Mouse (Mus musculus): ENCODE results near the gene A930017K11Rik. TPM values are rescaled to one million over a fixed set of nuclear protein-coding genes. Genes with fewer than 3 reads are reported as not detected.
A peak's percentile ranks its signal among the peaks of the same experiment; 100 is the strongest.

Gene A930017K11Rik
- total and polyA plus RNA-seq, 2 experiments from 2014 or later: not detected

- TF ChIP-seq EP300 (IDR thresholded peaks at IDR 0.05; ENCODE audit: low read depth) (no peak), CTCF (IDR thresholded peaks at IDR 0.05; ENCODE audit: low read depth) (no peak)
- H3K4me1 ChIP-seq (ENCODE audit: control insufficient read depth, insufficient read depth): peaks cover 23% of the 10 kb centered on the region
- H3K4me3 ChIP-seq (ENCODE audit: low read depth, low read length): no peak overlapping the region
- ATAC-seq (ENCODE audit: insufficient read depth, low read depth) (no peak), DNase-seq (ENCODE audit: low spot score) (no peak)
- no peak overlapping the region for H3K9ac ChIP-seq (replicated peaks; ENCODE audit: low read depth, low read length)
- H3K27me3 ChIP-seq (ENCODE audit: control insufficient read depth, insufficient read depth, low read length): no peaks in the 10 kb centered on the region
- H3K27ac ChIP-seq (ENCODE audit: low read depth): no peak overlapping the region
- no peaks in the 10 kb centered on the region for H3K9me3 ChIP-seq (replicated peaks; ENCODE audit: control insufficient read depth, low read length)
- no peak overlapping the region for H3K4me2 ChIP-seq (ENCODE audit: low read depth, low read length)
- WGBS: 77% methylated on average over 5 of the region's 5 CpGs
- H3K36me3 ChIP-seq (replicated peaks; ENCODE audit: control insufficient read depth, insufficient read depth, low read length): no peaks in the 10 kb centered on the region
Observed at GRCm38 (mm10) chr17:25979829-25980738, 27.7 kb upstream of the A930017K11Rik start.

- Histone ChIP-seq H3K4me3 (ENCODE audit: low read depth, low read length) (no peak overlapping the region), H3K4me2 (ENCODE audit: low read depth, low read length) (no peak overlapping the region), H3K9ac (replicated peaks; ENCODE audit: low read depth, low read length) (no peak overlapping the region), H3K27me3 (ENCODE audit: control insufficient read depth, insufficient read depth, low read length) (no peaks in the 10 kb centered on the region), H3K27ac (ENCODE audit: low read depth) (no peak overlapping the region), H3K4me1 (ENCODE audit: control insufficient read depth, insufficient read depth) (peaks cover 12% of the 10 kb centered on the region), H3K9me3 (replicated peaks; ENCODE audit: control insufficient read depth, low read length) (no peaks in the 10 kb centered on the region), H3K36me3 (replicated peaks; ENCODE audit: control insufficient read depth, insufficient read depth, low read length) (no peaks in the 10 kb centered on the region)
- no peak for ATAC-seq (ENCODE audit: insufficient read depth, low read depth)
- 79% methylated on average over 4 of the region's 4 CpGs for WGBS
- no peak for DNase-seq (ENCODE audit: low spot score)
- TF ChIP-seq CTCF (IDR thresholded peaks at IDR 0.05; ENCODE audit: low read depth) (no peak), EP300 (IDR thresholded peaks at IDR 0.05; ENCODE audit: low read depth) (no peak)
Observed at GRCm38 (mm10) chr17:25970954-25971707, 18.8 kb upstream of the A930017K11Rik start.

GRCm38 (mm10) chr17:25970448-25970847 lies 18.1 kb upstream of the A930017K11Rik start:
- no peak overlapping the region for H3K27ac ChIP-seq (ENCODE audit: low read depth)
- TF ChIP-seq EP300 (IDR thresholded peaks at IDR 0.05; ENCODE audit: low read depth): no peak
- no peak for TF ChIP-seq CTCF (IDR thresholded peaks at IDR 0.05; ENCODE audit: low read depth)
- no peak overlapping the region for H3K4me2 ChIP-seq (ENCODE audit: low read depth, low read length)
- no peak overlapping the region for H3K4me3 ChIP-seq (ENCODE audit: low read depth, low read length)
- H3K27me3 ChIP-seq (ENCODE audit: control insufficient read depth, insufficient read depth, low read length): no peaks in the 10 kb centered on the region
- H3K9ac ChIP-seq (replicated peaks; ENCODE audit: low read depth, low read length): no peak overlapping the region
- 87% methylated on average over 9 of the region's 9 CpGs for WGBS
- ATAC-seq (ENCODE audit: insufficient read depth, low read depth): no peak
- no peak for DNase-seq (ENCODE audit: low spot score)
- peaks cover 12% of the 10 kb centered on the region for H3K4me1 ChIP-seq (ENCODE audit: control insufficient read depth, insufficient read depth)
- no peaks in the 10 kb centered on the region for H3K36me3 ChIP-seq (replicated peaks; ENCODE audit: control insufficient read depth, insufficient read depth, low read length)
- no peaks in the 10 kb centered on the region for H3K9me3 ChIP-seq (replicated peaks; ENCODE audit: control insufficient read depth, low read length)

GRCm38 (mm10) chr17:25968176-25968575 lies 15.8 kb upstream of the A930017K11Rik start:
- no peak for ATAC-seq (ENCODE audit: insufficient read depth, low read depth)
- 70% methylated on average over 1 of the region's 1 CpGs for WGBS

GRCm38 (mm10) chr17:25967652-25968051 lies 15.3 kb upstream of the A930017K11Rik start:
- ATAC-seq (ENCODE audit: insufficient read depth, low read depth): no peak; the same call in 1 of the 2 replicates
- Histone ChIP-seq H3K4me1 (ENCODE audit: control insufficient read depth, insufficient read depth) (peaks cover 12% of the 10 kb centered on the region), H3K27me3 (ENCODE audit: control insufficient read depth, insufficient read depth, low read length) (no peaks in the 10 kb centered on the region), H3K4me2 (ENCODE audit: low read depth, low read length) (no peak overlapping the region), H3K36me3 (replicated peaks; ENCODE audit: control insufficient read depth, insufficient read depth, low read length) (no peaks in the 10 kb centered on the region), H3K9ac (replicated peaks; ENCODE audit: low read depth, low read length) (no peak overlapping the region), H3K4me3 (ENCODE audit: low read depth, low read length) (no peak overlapping the region), H3K27ac (ENCODE audit: low read depth) (peak overlapping the region; percentile 30; the same call in 1 of the 2 replicates), H3K9me3 (replicated peaks; ENCODE audit: control insufficient read depth, low read length) (no peaks in the 10 kb centered on the region)
- WGBS: 16% methylated on average over 3 of the region's 3 CpGs
- TF ChIP-seq CTCF (IDR thresholded peaks at IDR 0.05; ENCODE audit: low read depth) (no peak), EP300 (IDR thresholded peaks at IDR 0.05; ENCODE audit: low read depth) (no peak)
- peak; percentile 35 for DNase-seq (ENCODE audit: low spot score)

More at GRCm38 (mm10) chr17:25968176-25968575, 15.8 kb upstream of the A930017K11Rik start:
- Histone ChIP-seq H3K4me3 (ENCODE audit: low read depth, low read length) (no peak overlapping the region), H3K9me3 (replicated peaks; ENCODE audit: control insufficient read depth, low read length) (no peaks in the 10 kb centered on the region), H3K4me1 (ENCODE audit: control insufficient read depth, insufficient read depth) (peaks cover 12% of the 10 kb centered on the region), H3K36me3 (replicated peaks; ENCODE audit: control insufficient read depth, insufficient read depth, low read length) (no peaks in the 10 kb centered on the region), H3K27me3 (ENCODE audit: control insufficient read depth, insufficient read depth, low read length) (no peaks in the 10 kb centered on the region), H3K27ac (ENCODE audit: low read depth) (0 out of 2 replicates have a peak overlapping the region, but pooled peaks have one; percentile 3), H3K4me2 (ENCODE audit: low read depth, low read length) (no peak overlapping the region), H3K9ac (replicated peaks; ENCODE audit: low read depth, low read length) (no peak overlapping the region)
- TF ChIP-seq EP300 (IDR thresholded peaks at IDR 0.05; ENCODE audit: low read depth): no peak
- no peak for TF ChIP-seq CTCF (IDR thresholded peaks at IDR 0.05; ENCODE audit: low read depth)
- DNase-seq (ENCODE audit: low spot score): no peak

Measured in heart, postnatal 0 days (tissue).